Mouse (Mus musculus) heart, postnatal 25 days (tissue): ENCODE measurements around the gene Ucp3. TPM values are rescaled to one million over a fixed set of nuclear protein-coding genes. Genes with fewer than 3 reads are reported as not detected.

Experiments
- DNase-seq: peaks from one replicate; pipeline ENCODE4 v3.0.0; 2022; ENCODE audit warnings: low spot score
- intact Hi-C: fragments of 180-260 bp; cut with DNase I; formaldehyde crosslinking; loops from one replicate; pipeline ENCODE4 v1.15.1; 2025
- total RNA-seq, 2 experiments: library from RNA; stranded (reverse); gene quantifications; 2 replicates each; pipeline ENCODE4 v1.2.3; 2021

The Ucp3 gene
- 10 to 100 TPM; 40.6 to 49.9 TPM for total RNA-seq

DNA sequence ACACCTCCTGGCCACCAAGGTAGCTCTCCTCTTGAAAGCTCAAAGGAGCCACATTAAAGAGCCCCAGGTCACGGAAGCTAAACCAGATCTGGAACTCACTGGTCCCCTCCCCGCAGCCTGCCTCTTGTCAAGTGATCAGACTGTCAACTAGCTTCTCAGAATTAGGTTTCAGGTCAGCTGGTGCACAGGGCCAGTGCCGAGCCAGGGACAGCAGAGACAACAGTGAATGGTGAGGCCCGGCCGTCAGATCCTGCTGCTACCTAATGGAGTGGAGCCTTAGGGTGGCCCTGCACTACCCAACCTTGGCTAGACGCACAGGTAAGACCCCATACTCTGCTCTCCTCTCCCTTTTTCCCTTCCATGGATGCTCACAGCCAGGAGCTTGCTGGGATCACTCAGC is at the start of gene Ucp3:
TSS of gene Ucp3 (plus strand) at position 214 of the 400 bp plus-strand sequence.
- intact Hi-C loops = no loop called here
- DNase-seq = no peak

DNA sequence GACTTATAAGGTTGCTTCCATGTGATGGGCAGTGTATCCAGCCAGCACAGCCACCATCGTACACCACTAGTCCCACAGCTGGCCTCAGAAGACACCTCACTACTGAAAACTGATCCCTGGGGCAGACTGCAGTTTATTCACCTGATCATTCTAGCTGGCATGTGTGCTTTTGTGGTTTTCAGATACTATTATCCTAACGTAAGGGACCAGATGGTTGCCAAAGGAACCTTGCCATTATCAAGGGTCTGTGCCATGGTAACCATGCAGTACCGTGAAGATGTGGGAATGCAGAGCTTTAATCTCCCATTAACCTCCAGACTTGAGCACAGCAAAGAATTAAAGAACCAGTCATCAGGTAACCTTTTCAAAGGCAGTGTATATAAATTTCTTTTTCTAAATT is 47.0 kb upstream of the Ucp3 start:
- intact Hi-C loops = no loop called here
- no peak for DNase-seq

GRCm38 (mm10) chr7:100429102-100429501 is 43.7 kb upstream of the Ucp3 start:
- DNase-seq = no peak
- intact Hi-C loops = no loop called here

GRCm38 (mm10) chr7:100429911-100430310 is 42.9 kb upstream of the Ucp3 start:
- DNase-seq = peak; percentile 11
- intact Hi-C loops = loop anchor here (2.0 kb wide), 1 partner anchor 63 kb away; the partner anchor contains the start of gene Ucp2

GRCm38 (mm10) chr7:100431103-100431502 is 41.7 kb upstream of the Ucp3 start:
- peak; percentile 48 for DNase-seq
- intact Hi-C loops = loop anchor here (2.0 kb wide), 1 partner anchor 62 kb away; the partner anchor contains the start of gene Ucp2

- no peak for DNase-seq
- intact Hi-C loops = loop anchor here (2.0 kb wide), 1 partner anchor 26 kb away; no protein-coding TSS in a partner anchor
Measured at GRCm38 (mm10) chr7:100433295-100433694, 39.5 kb upstream of the Ucp3 start.

DNA sequence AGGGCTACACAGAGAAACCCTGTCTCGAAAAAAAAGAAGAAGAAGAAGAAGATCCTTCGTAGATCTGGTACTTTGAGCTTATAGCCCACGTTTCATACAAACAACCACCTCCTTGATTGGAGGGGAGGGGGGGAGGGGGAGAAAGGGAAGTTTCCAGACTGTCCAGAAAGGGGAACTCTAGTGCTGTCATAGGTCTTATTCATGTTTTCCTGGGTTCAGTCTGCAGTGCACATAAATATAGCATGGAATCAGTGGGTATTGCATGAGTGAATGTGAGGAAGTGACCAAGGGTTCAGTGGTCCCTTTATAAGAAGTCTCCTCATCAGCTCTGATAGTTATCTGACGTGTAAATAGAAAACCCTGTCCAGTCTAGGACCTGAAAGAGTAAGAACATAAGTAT is 29.1 kb upstream of the Ucp3 start:
- intact Hi-C loops = no loop called here
- DNase-seq = no peak

DNA sequence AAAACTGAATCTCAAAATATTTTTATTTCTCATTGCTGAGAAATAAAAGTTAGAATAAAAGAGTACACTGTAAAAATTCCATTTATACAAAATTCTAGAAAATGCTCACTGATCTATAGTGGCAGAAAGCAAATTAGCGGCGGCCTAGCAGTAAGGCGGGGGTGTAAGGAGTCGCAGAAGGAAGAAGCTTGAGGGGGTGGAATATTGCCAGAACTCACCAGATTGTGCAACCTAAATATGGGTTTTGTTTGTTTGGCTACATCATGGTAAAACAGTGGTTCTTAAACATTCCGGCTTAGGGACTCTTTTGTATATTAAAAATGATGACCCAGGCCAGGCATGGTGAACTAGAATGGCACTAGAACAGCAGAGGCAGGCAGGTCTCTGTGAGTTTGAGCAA is 26.5 kb upstream of the Ucp3 start:
- intact Hi-C loops = no loop called here
- no peak for DNase-seq

- intact Hi-C loops = no loop called here
- no peak for DNase-seq
Measured at GRCm38 (mm10) chr7:100448530-100448929, 24.3 kb upstream of the Ucp3 start.

DNA sequence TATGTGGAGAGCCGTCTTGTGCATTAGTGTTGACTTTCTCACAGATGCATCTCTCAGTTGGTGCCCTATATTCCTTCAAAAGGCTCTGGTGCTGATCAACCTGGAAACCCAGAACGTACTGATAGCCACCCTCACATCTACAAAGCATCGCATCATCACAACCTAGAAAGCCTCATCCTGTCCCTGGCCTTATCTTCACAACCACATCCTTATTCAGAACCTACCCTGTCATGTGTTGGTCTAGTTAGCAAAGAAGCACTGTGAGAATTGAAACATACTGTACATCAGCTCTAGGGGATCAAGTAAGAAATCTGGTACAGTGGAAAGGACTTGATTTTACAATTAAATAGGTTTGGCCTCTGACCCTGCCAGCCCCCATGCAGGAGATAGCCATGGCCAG is 23.8 kb upstream of the Ucp3 start:
- DNase-seq = no peak
- intact Hi-C loops = no loop called here

DNA sequence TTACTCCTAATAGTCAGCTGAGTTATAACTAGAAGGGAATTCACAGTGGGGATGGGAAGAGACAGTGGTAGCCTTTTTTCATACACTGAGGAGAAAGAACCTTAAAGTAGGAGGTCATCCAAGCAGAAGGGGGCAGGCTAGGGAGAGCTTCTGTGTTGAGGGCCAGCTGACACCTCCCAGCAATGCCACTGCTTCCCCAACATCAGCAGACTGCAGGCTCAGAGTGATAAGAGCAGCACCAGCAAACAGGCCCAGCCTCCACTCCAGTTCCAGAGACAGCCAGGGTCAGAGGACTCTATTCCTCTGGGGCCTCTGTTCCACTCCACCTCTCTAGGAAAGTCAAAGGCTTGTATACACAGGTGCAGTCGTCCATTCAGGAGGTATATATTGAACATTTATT is 14.6 kb upstream of the Ucp3 start:
- intact Hi-C loops = loop anchor here (2.0 kb wide), 1 partner anchor 25 kb away; no protein-coding TSS in a partner anchor
- DNase-seq = no peak

- intact Hi-C loops = loop anchor here (2.0 kb wide), 1 partner anchor 27 kb away; no protein-coding TSS in a partner anchor
- DNase-seq = no peak
Measured at GRCm38 (mm10) chr7:100459862-100460261, 12.9 kb upstream of the Ucp3 start.

DNA sequence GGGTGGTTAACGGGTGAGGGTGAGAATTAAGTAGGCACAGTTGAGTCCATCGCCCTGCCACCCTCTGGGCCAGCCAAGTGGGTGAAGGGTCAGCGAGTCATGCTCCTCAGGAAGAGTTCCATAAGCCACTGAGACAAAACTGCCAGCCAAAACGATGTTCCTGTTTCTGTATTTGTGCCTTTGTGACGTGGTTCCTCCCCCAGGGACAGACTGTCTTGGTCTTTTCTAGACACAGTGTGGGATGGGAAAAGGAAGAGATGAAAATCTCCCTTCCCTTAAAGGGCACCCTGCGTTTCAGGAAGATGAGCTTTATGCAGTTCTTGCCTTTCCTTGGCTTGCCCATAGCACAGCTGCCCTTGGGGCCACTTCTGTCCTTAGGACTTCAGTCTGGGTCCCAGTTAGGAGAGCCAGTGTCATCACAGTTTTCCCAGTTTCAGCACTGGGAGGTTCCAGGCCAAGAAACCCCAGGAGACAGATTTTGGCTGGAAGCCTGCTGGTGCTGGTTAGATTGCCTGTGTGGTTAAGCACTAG is 11.1 kb upstream of the Ucp3 start:
- DNase-seq = peak; percentile 64
- intact Hi-C loops = no loop called here

- DNase-seq = no peak
- intact Hi-C loops = no loop called here
Measured at GRCm38 (mm10) chr7:100463194-100463593, 9.6 kb upstream of the Ucp3 start.

- intact Hi-C loops = loop anchor here (2.0 kb wide), 1 partner anchor 27 kb away; no protein-coding TSS in a partner anchor
- no peak for DNase-seq
Measured at GRCm38 (mm10) chr7:100463757-100464156, 9.0 kb upstream of the Ucp3 start.

DNA sequence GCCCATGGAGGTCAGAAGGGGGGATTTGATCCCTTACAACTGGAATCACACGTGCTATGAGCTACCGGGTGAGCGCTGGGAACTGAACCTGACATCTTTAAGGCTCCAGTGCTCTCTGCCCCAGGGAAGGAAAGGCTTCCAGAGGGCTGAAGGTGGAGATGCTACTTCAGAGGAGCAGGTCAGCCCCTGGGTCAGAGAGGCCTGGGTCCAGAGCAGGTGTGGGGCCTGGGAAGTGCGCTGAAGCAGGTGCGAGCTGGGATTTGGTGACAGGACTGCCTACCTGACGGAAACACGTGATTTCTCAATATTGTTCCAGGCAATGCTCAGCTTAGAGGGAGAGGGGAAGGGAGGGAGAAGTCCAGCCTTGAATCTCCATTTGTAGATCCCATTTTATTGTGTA is 8.5 kb upstream of the Ucp3 start:
- no peak for DNase-seq
- intact Hi-C loops = loop anchor here (2.0 kb wide), 1 partner anchor 27 kb away; no protein-coding TSS in a partner anchor

DNA sequence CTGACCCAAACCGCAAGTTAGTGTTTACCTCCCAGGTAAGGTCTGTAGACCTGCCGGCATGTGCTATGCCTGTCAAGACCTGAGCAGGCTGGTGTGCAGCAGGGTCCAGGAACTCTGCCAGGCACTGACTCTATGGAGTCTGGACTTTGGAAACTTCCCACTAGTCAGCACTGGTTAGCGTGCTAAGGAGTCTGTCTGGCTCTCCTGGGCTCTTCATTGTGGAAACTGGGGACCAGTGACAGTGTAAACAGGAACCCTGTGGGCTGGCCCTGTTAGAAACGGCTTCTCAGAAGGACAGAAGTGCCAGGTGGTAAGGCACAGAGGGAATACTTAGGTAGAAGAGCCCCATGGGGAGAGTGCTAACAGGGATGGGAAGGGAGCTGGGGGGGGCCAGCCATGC is 7.5 kb upstream of the Ucp3 start:
- no peak for DNase-seq
- intact Hi-C loops = loop anchor here (2.0 kb wide), 1 partner anchor 26 kb away; no protein-coding TSS in a partner anchor

DNA sequence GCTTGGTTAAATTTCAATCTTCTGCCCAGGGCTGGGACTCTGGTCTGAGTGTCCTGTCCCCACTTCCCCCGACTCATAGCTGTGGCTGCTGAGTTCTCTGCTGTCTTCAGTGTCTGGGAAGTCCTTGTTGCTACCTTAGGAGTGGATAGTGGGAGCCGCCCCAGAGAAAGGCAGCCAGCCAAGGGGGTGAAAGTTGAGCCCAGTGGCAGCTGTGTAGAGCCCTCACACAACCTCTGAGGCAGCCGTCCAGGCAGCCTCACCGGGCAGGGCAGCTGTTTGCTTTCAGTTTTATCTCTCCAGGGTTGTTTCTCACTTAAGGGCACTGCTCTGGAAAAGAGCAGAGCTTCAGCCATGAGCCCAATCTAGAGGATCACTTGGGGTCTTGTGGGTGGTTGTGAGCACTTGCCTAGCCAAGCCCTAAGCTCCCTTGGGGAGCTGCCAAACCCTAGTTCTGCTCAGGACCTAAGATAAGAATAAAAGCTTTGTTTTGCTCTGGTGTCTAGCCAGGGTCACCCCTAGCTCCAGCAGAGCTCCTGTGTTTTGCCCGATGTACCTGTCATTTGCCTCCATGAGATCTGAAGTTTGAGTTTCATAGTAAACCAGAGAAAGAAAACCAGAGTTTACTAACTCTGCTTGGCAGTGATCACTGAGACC is 7.0 kb upstream of the Ucp3 start:
- intact Hi-C loops = loop anchor here (2.0 kb wide), 1 partner anchor 25 kb away; no protein-coding TSS in a partner anchor
- peak; percentile 83 for DNase-seq

DNA sequence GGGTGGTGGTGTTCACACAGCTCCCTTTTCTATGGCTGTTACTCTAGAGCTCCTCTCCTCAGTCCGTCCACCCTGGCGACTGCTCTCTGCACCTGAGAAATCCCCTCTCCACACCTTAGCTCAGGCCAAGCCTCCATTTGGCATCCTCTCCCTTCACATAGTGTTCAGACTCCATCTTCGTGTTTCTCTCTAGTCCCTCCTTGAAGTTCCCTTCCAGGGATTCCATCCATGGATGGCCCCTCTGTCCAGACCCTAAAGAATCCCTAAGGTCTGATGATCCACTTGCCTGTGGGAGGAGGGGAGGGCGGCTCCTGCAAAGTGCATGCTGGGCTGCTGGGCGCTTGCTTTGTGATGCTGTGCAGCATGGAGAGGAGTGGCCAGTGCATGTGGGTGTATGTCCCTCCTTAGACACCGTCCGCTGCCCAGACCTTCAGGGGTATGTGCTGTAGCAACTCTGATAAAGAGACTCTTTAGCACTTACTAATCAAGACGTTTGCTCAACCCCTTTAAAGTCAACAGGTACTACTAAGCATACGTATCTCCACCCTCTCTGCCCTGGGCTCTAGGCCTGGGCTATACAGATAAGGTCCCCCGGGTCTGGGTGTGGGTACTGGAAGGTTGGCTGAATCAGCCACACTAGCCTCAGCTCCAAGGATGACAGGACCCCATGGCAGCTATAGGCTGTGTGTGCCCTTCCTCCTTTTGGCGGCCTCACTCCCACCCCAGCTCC is 5.8 kb upstream of the Ucp3 start:
- DNase-seq = no peak
- intact Hi-C loops = no loop called here

DNA sequence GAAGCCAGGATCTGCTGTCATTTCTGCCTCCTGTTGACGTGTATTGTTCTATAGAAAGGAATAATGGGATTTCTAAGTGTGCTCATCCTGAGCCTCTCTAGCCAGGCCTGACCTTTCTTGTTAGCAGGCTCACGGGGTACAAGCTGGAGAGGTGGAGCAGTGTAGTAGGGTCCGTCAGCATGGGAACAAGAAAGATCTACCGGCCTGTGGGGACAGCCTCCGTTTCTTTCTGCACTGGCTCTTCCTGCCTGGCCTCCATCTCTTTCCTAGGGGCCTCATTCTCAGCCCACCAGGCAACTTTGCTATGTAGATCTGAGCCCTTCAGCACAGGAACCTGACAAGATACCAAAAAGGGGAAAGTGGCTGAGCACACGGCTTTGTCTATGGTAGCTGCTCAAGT is 4.0 kb upstream of the Ucp3 start:
- intact Hi-C loops = no loop called here
- DNase-seq = no peak

DNA sequence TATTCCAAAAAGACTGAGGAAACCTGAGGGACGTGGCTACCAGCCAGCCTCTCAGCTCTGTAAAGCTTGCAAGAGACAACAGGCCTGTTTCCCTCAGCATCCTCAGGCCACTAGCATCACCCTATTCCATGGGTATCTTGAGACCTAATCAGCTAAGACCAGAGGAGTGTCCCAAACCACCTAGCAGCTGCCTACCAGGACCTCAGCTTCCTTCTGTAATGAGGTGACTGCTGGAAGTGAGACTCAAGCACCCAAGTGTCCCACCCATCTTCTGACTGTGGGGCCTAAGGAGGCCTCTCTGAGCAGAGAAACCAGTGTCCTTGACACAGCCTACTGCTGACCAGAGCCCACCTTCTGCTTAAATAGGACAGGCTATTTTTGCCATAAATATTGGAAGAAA is 3.3 kb upstream of the Ucp3 start:
- intact Hi-C loops = no loop called here
- DNase-seq = no peak
